ENCODE assay signal across 21 mouse cellular contexts in genomic region chr1:62650491-62650890, GRCm38 (mm10). TPM values are rescaled to one million over a fixed set of nuclear protein-coding genes. Genes with fewer than 3 reads are reported as not detected.
DNase-seq lines count a peak whose midpoint lies in the region; TF ChIP-seq lines count a peak whose summit lies in the region.
"Had no signal": no experiment of that assay in that cellular context is flagged by ENCODE, and none has a peak within 500 bp of the region (broad histone marks: within the 10 kb centered on the region; RNA-seq: fewer than 3 reads in every experiment).

No protein-coding gene starts in this region.

- peaks cover 2% of the 10 kb centered on the region for H3K4me1 ChIP-seq in ES-Bruce4 (ENCODE audit: control insufficient read depth, insufficient read depth, low read length)

- no peak overlapping the region for H3K9ac ChIP-seq in ES-Bruce4 (ENCODE audit: low read depth, poor library complexity, severe bottlenecking)
- H3K9ac ChIP-seq: embryonic facial prominence, embryonic 12.5 days; forebrain, embryonic 13.5 days had no signal

- TF ChIP-seq EP300 in ES-Bruce4 (IDR thresholded peaks at IDR 0.05; ENCODE audit: insufficient read depth, low read depth, low read length): peak; percentile 44; the same call in 1 of the 2 replicates

- no peak for TF ChIP-seq POLR2A in ES-Bruce4 (IDR thresholded peaks at IDR 0.05; ENCODE audit: insufficient read depth, low read length)

- no peak overlapping the region for H3K4me3 ChIP-seq in ES-Bruce4 (ENCODE audit: low read depth, low read length)
- H3K4me3 ChIP-seq: embryonic facial prominence, embryonic 10.5 days; embryonic facial prominence, embryonic 12.5 days; forebrain, embryonic 13.5 days had no signal

- no peaks in the 10 kb centered on the region for H3K9me3 ChIP-seq in ES-Bruce4 (replicated peaks; ENCODE audit: control insufficient read depth, insufficient read depth, low read length, poor library complexity, severe bottlenecking)
- H3K9me3 ChIP-seq: embryonic facial prominence, embryonic 10.5 days; embryonic facial prominence, embryonic 12.5 days; forebrain, embryonic 13.5 days; G1E had no signal

- no peaks in the 10 kb centered on the region; the same call in 1 of the 2 replicates for H3K27me3 ChIP-seq in ES-Bruce4 (ENCODE audit: control insufficient read depth, insufficient read depth, low read length, poor library complexity, severe bottlenecking)
- H3K27me3 ChIP-seq: CH12.LX; embryonic facial prominence, embryonic 12.5 days; forebrain, embryonic 13.5 days; Patski had no signal

- no peak overlapping the region for H3K27ac ChIP-seq in ES-Bruce4 (ENCODE audit: insufficient read depth, low read length)
- H3K27ac ChIP-seq: embryonic facial prominence, embryonic 10.5 days; embryonic facial prominence, embryonic 12.5 days; forebrain, embryonic 13.5 days had no signal

- H3K36me3 ChIP-seq in ES-Bruce4 (ENCODE audit: control insufficient read depth, insufficient read depth, low read length, poor library complexity, severe bottlenecking): no peaks in the 10 kb centered on the region
- H3K36me3 ChIP-seq: embryonic facial prominence, embryonic 10.5 days; embryonic facial prominence, embryonic 12.5 days; G1E had no signal

- peak; percentile 5 for DNase-seq in heart, adult 11 months
- DNase-seq in heart, postnatal 4 days: no peak
- DNase-seq in R1 (ENCODE audit: low read depth, low spot score): peak; percentile 63
- DNase-seq in adrenal gland, adult 18-20 months (ENCODE audit: low spot score in 2 of 2): no peak
- no peak for DNase-seq in adrenal gland, postnatal 25 days
- DNase-seq: adrenal gland, adult 2 months; adrenal gland, postnatal 10 days; adrenal gland, postnatal 36 days; B cell, adult 2 months; cerebellum, adult 11-12 months; cerebellum, adult 2 months; cerebellum, adult 9-10 months; cerebellum, postnatal 10 days; cerebellum, postnatal 25 days had no signal

- TF ChIP-seq CTCF in ES-Bruce4 (IDR thresholded peaks at IDR 0.05; ENCODE audit: low read depth, low read length): no peak

RNA-seq across cellular contexts. Expression of gene Nrp2, which starts 52.6 kb away (rescaled TPM):
- 10 to 100 TPM; 44.7 to 50.9 TPM for total RNA-seq in heart, postnatal 4 days (2021)
- 31.2 and 32.2 TPM in 2 replicates for polyA plus RNA-seq in ES-Bruce4 (2011; ENCODE audit: insufficient read depth, insufficient read length, low read depth, missing spikeins)
- total RNA-seq in adrenal gland, adult 18-20 months (2021): 10 to 100 TPM; 27.9 to 41.1 TPM
- 38.3 and 44.1 TPM in 2 replicates for total RNA-seq in adrenal gland, postnatal 25 days (2021)

Comparison
In these comparisons a context has a peak if more than half of its experiments do, and no peak if none do; other contexts are left out.
1. DNase-seq: peak in heart, adult 11 months (single experiment) and R1 (single experiment); none in heart, postnatal 4 days (single experiment), adrenal gland, adult 18-20 months (0 of 2) and adrenal gland, postnatal 25 days (single experiment).